Mouse (Mus musculus) intestine, embryonic 14.5 days (tissue): ENCODE measurements at regions not wholly inside any gene's neighbourhood (a gene's known extent, or its start where the extent isn't known, plus 50 kb on each side); places are given as distances from the start of the nearest gene placed in this dataset.
"Not testable (repeated sequence)": the region's sequence is repeated elsewhere in the genome, so short reads cannot be mapped to it uniquely, and the experiment has no call there.

Experiments
- ATAC-seq: fragments of 200-750 bp; cut with Nextera tagmentation; replicated peaks from 2 replicates; pipeline ENCODE4 v1.8.0; 2017; ENCODE audit warnings: low read depth, moderate number of reproducible peaks, moderate TSS enrichment, moderate library complexity; ENCODE audit not compliant: low FRiP score, low TSS enrichment
- DNase-seq: peaks from one replicate; pipeline ENCODE4 v3.0.0-alpha.2; 2018; ENCODE audit warnings: low spot score
- H3K27ac ChIP-seq: fragments of 300-500 bp; sonication (generic); 2 replicates; pipeline ENCODE4 v1.5.1; 2014; ENCODE audit warnings: low read depth, mild to moderate bottlenecking, control low read depth
- H3K27me3 ChIP-seq: fragments of 300-500 bp; sonication (generic); replicated peaks from 2 replicates; pipeline ENCODE4 v1.6.1; 2014; ENCODE audit warnings: low read length, control low read depth; ENCODE audit not compliant: control insufficient read depth, insufficient read depth
- H3K36me3 ChIP-seq: fragments of 300-500 bp; sonication (generic); 2 replicates; pipeline ENCODE4 v1.6.1; 2014; ENCODE audit warnings: low read length, control low read depth; ENCODE audit not compliant: control insufficient read depth, insufficient read depth
- H3K4me1 ChIP-seq: fragments of 300-500 bp; sonication (generic); replicated peaks from 2 replicates; pipeline ENCODE4 v1.6.1; 2014; ENCODE audit warnings: low read length, control low read depth, mixed read lengths; ENCODE audit not compliant: control insufficient read depth, insufficient read depth
- H3K4me2 ChIP-seq: fragments of 300-500 bp; sonication (generic); 2 replicates; pipeline ENCODE4 v1.6.1; 2014; ENCODE audit warnings: low read length
- H3K4me3 ChIP-seq: fragments of 300-500 bp; sonication (generic); 2 replicates; pipeline ENCODE4 v1.5.1; 2014; ENCODE audit warnings: low read depth, low read length, control low read depth, mixed read lengths
- H3K9ac ChIP-seq: fragments of 300-500 bp; sonication (generic); 2 replicates; pipeline ENCODE4 v1.6.1; 2014; ENCODE audit warnings: mild to moderate bottlenecking, low read length
- H3K9me3 ChIP-seq: fragments of 300-500 bp; sonication (generic); 2 replicates; pipeline ENCODE4 v1.6.1; 2016; ENCODE audit warnings: low read length, control low read depth; ENCODE audit not compliant: control insufficient read depth
- WGBS: fragments of 180-500 bp; shearing (Covaris S2); extraction: QIAGEN DNeasy Blood & Tissue Kit; methylation state at CpG from one replicate; pipeline ENCODE4 v1.1.7; 2014; 5-methylcytosine and 5-hydroxymethylcytosine counted together

DNA sequence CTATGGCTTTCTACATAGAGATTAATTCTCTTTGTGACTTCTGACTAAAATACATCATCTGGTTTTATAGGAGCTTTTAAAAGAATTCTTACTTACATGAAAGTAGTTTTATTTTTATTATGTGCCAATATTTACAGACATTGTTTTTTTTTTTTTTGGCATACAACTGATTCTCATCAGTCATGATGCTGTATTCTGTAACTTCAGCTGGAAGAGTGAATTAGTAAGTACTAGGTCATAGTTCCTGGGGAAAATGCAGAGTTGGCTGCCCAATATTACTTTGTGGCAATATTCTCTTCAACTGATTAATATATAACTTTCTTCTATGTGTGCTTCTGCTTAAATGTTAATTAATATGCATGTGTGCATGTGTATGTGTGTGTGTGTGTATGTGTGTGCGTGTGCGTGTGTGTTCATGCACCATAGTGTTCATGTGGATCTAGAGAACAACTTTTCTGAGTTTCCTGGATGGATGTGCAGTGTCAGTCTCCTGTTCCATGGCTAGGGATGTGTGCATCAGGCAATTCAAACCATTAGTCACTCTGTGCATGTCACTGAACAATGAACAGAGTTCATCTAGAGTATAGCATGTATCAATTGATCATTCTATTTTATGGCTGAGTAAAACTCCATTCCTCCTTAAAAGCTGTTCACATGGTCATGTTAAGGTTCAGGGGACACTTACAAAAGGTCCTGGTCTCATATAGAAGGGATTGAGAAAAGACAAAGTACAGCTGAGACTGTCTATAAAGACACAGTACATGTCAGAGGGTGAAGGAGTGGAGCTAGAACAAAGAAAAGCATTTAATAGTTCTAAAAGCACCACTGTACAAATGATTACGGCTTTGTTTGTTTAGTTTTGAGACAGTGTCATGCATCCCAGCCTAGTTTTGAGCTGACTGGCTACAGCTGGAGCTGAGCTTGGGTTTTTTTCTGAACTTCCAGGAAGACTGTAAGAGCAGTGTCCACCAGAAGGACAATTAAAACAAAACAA lies 431.8 kb downstream of the Lmo7 start:
- Histone ChIP-seq H3K27ac (no peak overlapping the region), H3K9ac (no peak overlapping the region), H3K36me3 (no peaks in the 10 kb centered on the region), H3K4me2 (no peak overlapping the region), H3K9me3 (no peaks in the 10 kb centered on the region), H3K4me3 (no peak overlapping the region), H3K4me1 (no peaks in the 10 kb centered on the region), H3K27me3 (no peaks in the 10 kb centered on the region)
- DNase-seq = no peak
- no peak for ATAC-seq
- WGBS = 69% methylated on average over 3 of the region's 3 CpGs

DNA sequence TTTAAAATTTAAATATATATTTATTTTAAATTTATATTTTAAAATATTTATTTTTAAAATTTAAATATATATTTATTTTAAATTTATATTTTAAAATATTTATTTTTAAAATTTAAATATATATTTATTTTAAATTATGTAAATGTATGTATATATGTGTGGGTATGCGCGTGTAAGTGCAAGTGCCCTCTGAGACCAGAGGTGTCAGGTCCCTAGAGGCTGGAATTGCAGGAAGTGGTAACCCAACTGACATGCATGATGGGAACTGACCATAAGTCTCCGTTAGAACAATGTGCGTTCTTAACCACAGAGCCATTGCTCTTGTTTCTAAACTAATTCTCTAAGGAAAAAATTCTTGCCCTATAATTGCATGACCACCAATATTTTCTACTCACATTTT lies 420.7 kb downstream of the Lmo7 start:
- not testable (repeated sequence) for DNase-seq, H3K4me3 ChIP-seq, H3K27me3 ChIP-seq, H3K4me1 ChIP-seq, H3K36me3 ChIP-seq, ATAC-seq, H3K4me2 ChIP-seq, H3K27ac ChIP-seq, H3K9me3 ChIP-seq, H3K9ac ChIP-seq
- 93% methylated on average over 4 of the region's 4 CpGs for WGBS

DNA sequence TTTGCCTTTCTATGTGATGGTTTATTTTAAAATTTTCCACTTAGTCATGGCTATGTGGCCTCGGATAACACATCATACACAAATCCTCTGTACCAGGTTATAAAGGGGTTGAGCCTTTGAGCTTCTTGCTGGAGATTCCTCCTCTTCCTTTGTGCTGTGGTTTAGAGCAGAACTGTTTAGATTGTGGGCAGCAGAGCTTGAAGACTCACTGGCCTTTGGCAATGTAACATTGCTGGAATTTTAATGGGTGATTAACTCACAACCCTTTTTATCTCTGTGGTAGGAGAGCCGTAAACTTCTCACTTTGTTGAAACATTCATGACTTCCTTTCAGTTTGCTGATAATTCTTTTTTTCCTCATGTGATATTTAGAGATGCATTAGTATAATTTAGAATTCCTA lies 413.0 kb downstream of the Lmo7 start:
- Histone ChIP-seq H3K27ac (no peak overlapping the region), H3K36me3 (no peaks in the 10 kb centered on the region), H3K4me2 (no peak overlapping the region), H3K4me1 (no peaks in the 10 kb centered on the region), H3K9ac (no peak overlapping the region), H3K4me3 (no peak overlapping the region), H3K27me3 (no peaks in the 10 kb centered on the region), H3K9me3 (no peaks in the 10 kb centered on the region)
- 24% methylated on average over 2 of the region's 2 CpGs for WGBS
- ATAC-seq (no peak), DNase-seq (no peak)

DNA sequence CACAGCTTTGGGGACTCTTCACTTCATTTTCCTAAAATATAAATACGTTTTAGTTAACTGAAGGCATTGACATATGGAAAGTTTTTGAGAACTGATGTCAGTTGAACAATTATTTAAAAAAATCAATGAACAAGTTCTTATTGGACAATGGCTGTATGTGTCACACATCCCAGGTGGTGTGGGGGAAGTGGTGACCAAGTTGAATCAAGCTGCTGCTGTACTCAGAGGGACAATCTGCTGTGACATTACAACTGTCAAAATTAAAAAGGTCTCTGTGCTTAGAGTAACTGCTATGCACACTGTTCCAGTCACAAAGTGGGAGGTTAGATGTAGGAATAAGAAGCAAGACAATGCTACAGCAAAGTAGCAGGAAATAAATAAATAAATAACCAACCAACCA lies 409.2 kb downstream of the Lmo7 start:
- Histone ChIP-seq H3K36me3 (no peaks in the 10 kb centered on the region), H3K4me3 (no peak overlapping the region), H3K9me3 (no peaks in the 10 kb centered on the region), H3K4me2 (no peak overlapping the region), H3K4me1 (no peaks in the 10 kb centered on the region), H3K9ac (no peak overlapping the region), H3K27ac (no peak overlapping the region), H3K27me3 (no peaks in the 10 kb centered on the region)
- WGBS = 82% methylated on average over 1 of the region's 1 CpGs
- DNase-seq (no peak), ATAC-seq (no peak)

DNA sequence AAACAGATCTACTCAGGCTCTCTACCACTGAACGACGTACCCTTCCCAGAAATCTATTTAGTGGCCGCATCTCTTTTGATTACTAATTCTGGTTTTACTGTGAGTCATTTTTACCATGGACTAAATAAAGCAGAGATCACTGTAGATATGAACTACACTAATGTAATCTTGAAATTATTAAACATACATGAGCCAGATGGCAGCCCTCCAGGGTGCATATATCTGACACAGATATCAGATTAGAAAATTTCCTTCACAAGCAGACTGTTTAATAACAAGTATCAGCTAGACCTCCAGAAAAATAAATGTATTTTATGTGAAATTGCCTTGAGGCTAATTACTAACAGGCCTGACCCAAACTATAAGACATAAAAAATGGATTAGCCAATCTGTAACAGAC lies 388.4 kb downstream of the Lmo7 start:
- WGBS = 79% methylated on average over 3 of the region's 3 CpGs
- Histone ChIP-seq H3K27ac (no peak overlapping the region), H3K36me3 (no peaks in the 10 kb centered on the region), H3K9me3 (no peaks in the 10 kb centered on the region), H3K9ac (no peak overlapping the region), H3K4me1 (no peaks in the 10 kb centered on the region), H3K4me2 (no peak overlapping the region), H3K4me3 (no peak overlapping the region), H3K27me3 (no peaks in the 10 kb centered on the region)
- ATAC-seq = no peak
- DNase-seq = no peak

DNA sequence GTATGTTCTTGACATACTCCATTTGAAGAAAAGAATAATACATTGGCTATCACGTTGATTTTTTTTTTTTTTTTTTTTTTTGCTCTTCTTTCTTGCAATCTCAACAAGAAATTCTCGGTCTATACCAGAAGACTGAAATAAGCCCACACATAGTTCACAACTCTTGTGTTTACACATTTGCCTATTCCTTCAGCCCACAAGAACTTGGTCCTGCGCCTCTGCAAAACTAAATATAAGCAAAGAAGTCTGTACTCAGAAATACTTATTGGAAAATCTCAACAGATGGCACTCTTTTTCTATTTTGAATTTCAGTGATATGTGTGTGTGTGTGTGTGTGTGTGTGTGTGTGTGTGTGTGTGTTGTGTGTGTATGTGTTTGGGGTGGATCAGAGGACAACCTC lies 376.4 kb downstream of the Lmo7 start:
- DNase-seq (no peak), ATAC-seq (no peak)
- Histone ChIP-seq H3K4me1 (no peaks in the 10 kb centered on the region), H3K27ac (no peak overlapping the region), H3K9ac (no peak overlapping the region), H3K36me3 (no peaks in the 10 kb centered on the region), H3K27me3 (no peaks in the 10 kb centered on the region), H3K9me3 (no peaks in the 10 kb centered on the region), H3K4me3 (no peak overlapping the region), H3K4me2 (no peak overlapping the region)
- 73% methylated on average over 3 of the region's 3 CpGs for WGBS

DNA sequence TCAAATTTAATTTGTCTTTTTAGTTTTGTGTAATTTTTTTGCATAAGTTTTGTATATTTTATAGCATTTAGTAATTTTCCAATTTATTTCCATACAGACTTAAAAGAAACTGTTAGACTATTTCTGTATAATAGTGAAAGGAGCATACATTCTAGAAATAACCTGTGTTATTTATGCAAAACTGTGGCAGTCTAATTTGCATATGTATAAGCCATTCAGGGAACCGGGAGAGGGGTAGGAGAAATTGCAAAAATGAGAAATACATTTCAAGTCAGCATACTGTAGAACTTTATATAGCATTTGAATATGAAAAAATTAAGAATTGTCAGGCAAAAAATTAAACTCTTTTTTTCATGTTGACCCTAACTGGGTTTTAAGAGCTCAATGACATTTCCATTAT lies 364.3 kb downstream of the Lmo7 start:
- Histone ChIP-seq H3K27ac (no peak overlapping the region), H3K9me3 (no peaks in the 10 kb centered on the region), H3K4me2 (no peak overlapping the region), H3K9ac (no peak overlapping the region), H3K4me1 (no peaks in the 10 kb centered on the region), H3K27me3 (no peaks in the 10 kb centered on the region), H3K36me3 (no peaks in the 10 kb centered on the region), H3K4me3 (no peak overlapping the region)
- ATAC-seq (no peak), DNase-seq (no peak)
- WGBS = 83% methylated on average over 1 of the region's 1 CpGs

DNA sequence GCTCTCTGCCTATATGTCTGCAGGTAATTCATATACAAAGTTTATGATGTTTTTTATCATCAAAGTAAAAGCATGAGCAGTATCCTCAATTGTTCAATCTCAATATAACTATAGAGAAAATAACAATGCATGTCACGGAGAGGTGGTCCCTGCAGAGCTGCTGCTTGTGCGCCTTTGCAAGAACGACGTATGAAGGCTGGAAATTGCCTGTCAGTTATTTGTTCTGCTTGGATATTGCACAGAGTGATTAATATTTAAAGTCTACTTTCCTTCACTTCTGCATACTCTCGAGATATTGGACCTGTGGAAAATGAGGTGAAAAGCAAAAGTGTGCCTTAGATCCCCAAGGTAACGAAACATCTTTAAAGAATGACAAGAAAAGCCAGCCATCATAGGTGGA lies 362.8 kb downstream of the Lmo7 start:
- 80% methylated on average over 6 of the region's 6 CpGs for WGBS
- H3K9ac ChIP-seq = no peak overlapping the region
- DNase-seq = no peak
- no peaks in the 10 kb centered on the region for H3K27me3 ChIP-seq
- H3K4me2 ChIP-seq = no peak overlapping the region
- ATAC-seq = no peak
- H3K4me1 ChIP-seq = no peaks in the 10 kb centered on the region
- no peaks in the 10 kb centered on the region for H3K9me3 ChIP-seq
- H3K36me3 ChIP-seq = no peaks in the 10 kb centered on the region
- no peak overlapping the region for H3K4me3 ChIP-seq
- H3K27ac ChIP-seq = no peak overlapping the region

DNA sequence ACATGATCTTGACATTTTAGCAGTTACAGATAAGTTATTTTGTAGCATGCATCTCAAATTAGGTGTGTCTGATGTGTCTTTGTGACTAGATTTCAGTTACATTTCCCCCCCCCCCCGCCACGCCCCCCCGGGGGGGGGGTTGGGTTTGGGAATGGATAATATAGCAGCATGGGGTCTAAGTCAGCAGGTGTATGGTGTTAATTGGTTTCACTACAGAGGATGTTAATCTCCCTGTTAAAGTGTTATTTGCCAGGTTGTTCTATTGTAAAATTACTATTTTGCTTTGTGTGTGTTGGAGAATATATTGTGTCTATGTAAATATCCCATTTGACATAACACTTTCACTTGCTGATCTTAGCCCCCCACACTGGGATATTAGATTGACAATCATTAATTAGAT lies 319.2 kb downstream of the Lmo7 start:
- Histone ChIP-seq H3K4me1 (no peaks in the 10 kb centered on the region), H3K4me3 (no peak overlapping the region), H3K27me3 (no peaks in the 10 kb centered on the region), H3K9ac (no peak overlapping the region), H3K27ac (no peak overlapping the region), H3K4me2 (no peak overlapping the region), H3K36me3 (no peaks in the 10 kb centered on the region), H3K9me3 (no peaks in the 10 kb centered on the region)
- 34% methylated on average over 3 of the region's 3 CpGs for WGBS
- ATAC-seq (no peak), DNase-seq (no peak)
